Mouse (Mus musculus) C2C12 (cell line): ENCODE data around the gene Medag. TPM values are rescaled to one million over a fixed set of nuclear protein-coding genes. Genes with fewer than 3 reads are reported as not detected.

Experiments
- H3K27me3 ChIP-seq: one replicate; pipeline ENCODE4 v1.6.1; 2011; ENCODE audit not compliant: control insufficient read depth, insufficient read depth, insufficient read length
- H3K36me3 ChIP-seq: one replicate; pipeline ENCODE4 v1.6.1; 2011; ENCODE audit not compliant: control insufficient read depth, insufficient read depth
- H3K4me3 ChIP-seq: one replicate; pipeline ENCODE4 v1.5.1; 2011; ENCODE audit warnings: mild to moderate bottlenecking, control low read depth; ENCODE audit not compliant: poor library complexity, insufficient read depth, severe bottlenecking
- H3K79me2 ChIP-seq: one replicate; pipeline ENCODE4 v1.6.1; 2011; ENCODE audit not compliant: control insufficient read depth, insufficient read depth
- H3K79me3 ChIP-seq: one replicate; pipeline ENCODE4 v1.6.1; 2011; ENCODE audit warnings: low read depth, control low read depth
- H3ac ChIP-seq: one replicate; pipeline ENCODE3; 2011; ENCODE audit warnings: low read depth; ENCODE audit not compliant: control insufficient read depth, insufficient read length
- CEBPB ChIP-seq: IDR thresholded peaks from one replicate; pipeline ENCODE4 v1.6.1; 2011; ENCODE audit warnings: low read depth, mild to moderate bottlenecking, control low read depth, moderate library complexity
- CTCF ChIP-seq: IDR thresholded peaks from one replicate; pipeline ENCODE4 v1.5.1; 2011; ENCODE audit not compliant: control insufficient read depth, insufficient read depth, insufficient read length
- FOSL1 ChIP-seq: IDR thresholded peaks from one replicate; pipeline ENCODE4 v1.8.0; 2011; ENCODE audit warnings: mild to moderate bottlenecking, low read length; ENCODE audit not compliant: poor library complexity, insufficient read depth, severe bottlenecking
- MAX ChIP-seq: IDR thresholded peaks from one replicate; pipeline ENCODE4 v1.6.1; 2011; ENCODE audit warnings: mild to moderate bottlenecking, control low read depth
- MYOD1 ChIP-seq: IDR thresholded peaks from one replicate; pipeline ENCODE4 v1.6.1; 2011; ENCODE audit warnings: low read depth; ENCODE audit not compliant: control insufficient read depth, insufficient read length
- MYOG ChIP-seq: IDR thresholded peaks from one replicate; pipeline ENCODE4 v1.6.1; 2011; ENCODE audit not compliant: control insufficient read depth, insufficient read length; ENCODE audit errors: extremely low read depth
- USF1 ChIP-seq: IDR thresholded peaks from one replicate; pipeline ENCODE4 v1.6.1; 2011; ENCODE audit warnings: low read depth, mild to moderate bottlenecking, control low read depth, moderate library complexity
- polyA plus RNA-seq: library from polyadenylated mRNA; unstranded; fragments of >200 nt; fragmentation: generic; extraction: Trizol; gene quantifications from one replicate; pipeline ENCODE4 v1.2.1, GENCODE M21; 2012; ENCODE audit warnings: missing spikeins

Medag gene
- polyA plus RNA-seq, 1 experiment, result 0.09 TPM

GRCm38 (mm10) chr5:149368575-149369312 is 42.8 kb upstream of the Medag start:
- Histone ChIP-seq H3K27me3 (no peaks in the 10 kb centered on the region), H3ac (no peak overlapping the region), H3K36me3 (no peaks in the 10 kb centered on the region), H3K79me3 (no peaks in the 10 kb centered on the region), H3K79me2 (no peaks in the 10 kb centered on the region), H3K4me3 (no peak overlapping the region)
- TF ChIP-seq MYOG (no peak), USF1 (no peak), FOSL1 (no peak)

- TF ChIP-seq MYOD1, result no peak
- no peak for TF ChIP-seq MYOG
- TF ChIP-seq USF1, result no peak
- TF ChIP-seq FOSL1, result no peak
- no peak for TF ChIP-seq MAX
- TF ChIP-seq CEBPB, result no peak
- no peak for TF ChIP-seq CTCF
- H3K27me3 ChIP-seq, result no peaks in the 10 kb centered on the region
- no peaks in the 10 kb centered on the region for H3K79me2 ChIP-seq
- no peaks in the 10 kb centered on the region for H3K36me3 ChIP-seq
- no peak overlapping the region for H3K4me3 ChIP-seq
- H3K79me3 ChIP-seq, result no peaks in the 10 kb centered on the region
- no peak overlapping the region for H3ac ChIP-seq
Observed at GRCm38 (mm10) chr5:149369373-149370035, 42.0 kb upstream of the Medag start.

GRCm38 (mm10) chr5:149372018-149372417 is 39.5 kb upstream of the Medag start:
- Histone ChIP-seq H3K79me2 (no peaks in the 10 kb centered on the region), H3K79me3 (no peaks in the 10 kb centered on the region), H3ac (no peak overlapping the region), H3K27me3 (no peaks in the 10 kb centered on the region), H3K4me3 (no peak overlapping the region), H3K36me3 (no peaks in the 10 kb centered on the region)
- TF ChIP-seq MYOG (no peak), FOSL1 (no peak), CEBPB (no peak), MAX (no peak), CTCF (no peak), USF1 (no peak), MYOD1 (no peak)

- Histone ChIP-seq H3K36me3 (no peaks in the 10 kb centered on the region), H3K4me3 (no peak overlapping the region), H3K27me3 (no peaks in the 10 kb centered on the region)
Observed at GRCm38 (mm10) chr5:149373224-149373623, 38.3 kb upstream of the Medag start.

GRCm38 (mm10) chr5:149374026-149374425 is 37.5 kb upstream of the Medag start:
- no peaks in the 10 kb centered on the region for H3K79me3 ChIP-seq
- H3K27me3 ChIP-seq, result no peaks in the 10 kb centered on the region
- H3K36me3 ChIP-seq, result no peaks in the 10 kb centered on the region
- no peak overlapping the region for H3ac ChIP-seq
- H3K4me3 ChIP-seq, result no peak overlapping the region
- H3K79me2 ChIP-seq, result no peaks in the 10 kb centered on the region
- no peak for TF ChIP-seq USF1
- no peak for TF ChIP-seq CTCF
- no peak for TF ChIP-seq MAX
- TF ChIP-seq FOSL1, result no peak
- TF ChIP-seq MYOD1, result peak; percentile 76

More at GRCm38 (mm10) chr5:149373224-149373623, 38.3 kb upstream of the Medag start:
- no peaks in the 10 kb centered on the region for H3K79me2 ChIP-seq
- H3ac ChIP-seq, result no peak overlapping the region
- H3K79me3 ChIP-seq, result no peaks in the 10 kb centered on the region
- no peak for TF ChIP-seq FOSL1
- TF ChIP-seq MAX, result no peak
- no peak for TF ChIP-seq CTCF
- TF ChIP-seq MYOD1, result no peak
- TF ChIP-seq CEBPB, result no peak
- TF ChIP-seq USF1, result no peak
- no peak for TF ChIP-seq MYOG

GRCm38 (mm10) chr5:149375074-149375888 is 36.3 kb upstream of the Medag start:
- no peak overlapping the region for H3K4me3 ChIP-seq
- no peaks in the 10 kb centered on the region for H3K27me3 ChIP-seq
- no peak for TF ChIP-seq CTCF
- TF ChIP-seq FOSL1, result no peak
- no peak for TF ChIP-seq USF1
- TF ChIP-seq MAX, result no peak
- TF ChIP-seq MYOD1, result no peak
- TF ChIP-seq MYOG, result no peak
- TF ChIP-seq CEBPB, result no peak
- H3ac ChIP-seq, result no peak overlapping the region
- no peaks in the 10 kb centered on the region for H3K79me3 ChIP-seq
- H3K79me2 ChIP-seq, result no peaks in the 10 kb centered on the region
- H3K36me3 ChIP-seq, result no peaks in the 10 kb centered on the region
